Mouse (Mus musculus): Measurements from ENCODE around the gene Ldlrap1. TPM values are rescaled to one million over a fixed set of nuclear protein-coding genes. Genes with fewer than 3 reads are reported as not detected.

Gene Ldlrap1
- polyA plus RNA-seq, 1 experiment from 2014 or later = 4.9 TPM

DNA sequence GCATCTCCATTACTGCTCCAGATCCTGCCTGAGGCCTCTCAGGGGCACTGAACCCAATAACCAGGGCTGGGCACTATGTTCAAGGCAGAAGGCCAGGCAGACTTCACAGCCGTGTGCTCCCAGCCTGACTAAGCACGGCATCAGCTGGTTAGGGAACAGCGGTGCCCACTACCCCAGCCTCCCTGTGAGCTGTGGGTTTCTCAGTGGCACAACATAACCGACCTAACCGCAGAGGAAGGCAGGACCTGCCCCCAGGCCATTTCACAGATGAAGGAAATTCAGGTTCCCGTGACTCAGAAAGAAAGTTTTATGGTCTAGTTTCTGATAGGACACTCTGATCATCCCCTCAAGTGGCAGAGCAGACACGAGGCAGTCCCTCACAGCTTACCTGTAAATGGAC, 10.9 kb downstream of the Ldlrap1 start:
- Histone ChIP-seq H3K27ac (replicated peaks) (no peak overlapping the region), H3K36me3 (no peaks in the 10 kb centered on the region), H3K4me1 (replicated peaks) (peaks cover 29% of the 10 kb centered on the region), H3K9ac (no peak overlapping the region), H3K4me2 (no peak overlapping the region), H3K27me3 (no peaks in the 10 kb centered on the region; the same call in 1 of the 2 replicates), H3K9me3 (no peaks in the 10 kb centered on the region), H3K4me3 (no peak overlapping the region)
- 74% methylated on average over 7 of the region's 7 CpGs for WGBS
- ATAC-seq (ENCODE audit: low read depth) = no peak

DNA sequence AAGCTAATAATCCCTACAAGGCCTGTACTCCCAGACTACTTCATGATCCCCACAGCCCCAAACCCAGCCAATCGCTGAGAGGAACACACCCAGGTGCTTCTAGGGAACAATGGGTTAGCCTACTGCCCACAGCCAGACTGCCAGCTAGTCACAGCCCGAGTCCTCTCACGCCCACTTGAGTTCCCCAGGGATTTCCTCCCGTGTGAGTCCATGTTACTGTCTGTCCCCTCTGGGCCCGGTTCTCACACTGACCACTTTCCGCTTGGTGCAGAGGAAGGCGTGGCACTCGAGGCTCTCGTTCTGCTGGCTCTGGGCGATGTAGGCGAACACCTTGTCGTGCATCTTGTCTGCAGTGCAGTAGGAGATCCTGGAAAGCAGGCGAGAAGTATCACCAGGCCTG, 12.9 kb downstream of the Ldlrap1 start:
- 83% methylated on average over 13 of the region's 13 CpGs for WGBS
- Histone ChIP-seq H3K27me3 (no peaks in the 10 kb centered on the region; the same call in 1 of the 2 replicates), H3K36me3 (no peaks in the 10 kb centered on the region), H3K9ac (no peak overlapping the region), H3K9me3 (no peaks in the 10 kb centered on the region), H3K4me2 (no peak overlapping the region), H3K4me3 (no peak overlapping the region), H3K4me1 (replicated peaks) (peaks cover 32% of the 10 kb centered on the region), H3K27ac (replicated peaks) (no peak overlapping the region)
- ATAC-seq (ENCODE audit: low read depth) = no peak

DNA sequence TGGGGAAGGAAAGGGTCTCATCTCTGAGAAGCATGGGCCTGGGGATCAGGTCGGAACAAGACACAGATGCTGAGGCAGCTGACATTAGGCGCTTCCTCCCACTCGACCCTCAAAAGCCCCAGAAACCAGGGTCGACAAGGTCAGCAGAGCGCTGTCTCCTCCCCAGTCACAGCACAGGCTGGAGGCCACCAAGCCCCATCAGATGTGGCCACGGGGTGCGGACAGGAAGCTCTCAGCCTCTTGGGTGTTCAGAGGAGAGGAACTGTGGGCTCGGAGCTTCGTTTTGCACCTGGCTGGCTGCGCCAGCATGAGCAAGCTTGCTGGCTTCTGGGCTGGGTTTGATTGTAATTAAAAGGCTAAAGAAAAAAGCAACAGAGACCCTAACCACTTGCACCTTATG, 13.5 kb downstream of the Ldlrap1 start:
- H3K36me3 ChIP-seq = no peaks in the 10 kb centered on the region
- H3K4me3 ChIP-seq = no peak overlapping the region
- no peak for ATAC-seq (ENCODE audit: low read depth)
- 57% methylated on average over 10 of the region's 10 CpGs for WGBS
- H3K9ac ChIP-seq = no peak overlapping the region
- H3K9me3 ChIP-seq = no peaks in the 10 kb centered on the region
- H3K4me2 ChIP-seq = no peak overlapping the region
- peak overlapping the region; percentile 59 for H3K27ac ChIP-seq (replicated peaks)
- H3K4me1 ChIP-seq (replicated peaks) = peaks cover 32% of the 10 kb centered on the region
- H3K27me3 ChIP-seq = no peaks in the 10 kb centered on the region; the same call in 1 of the 2 replicates

DNA sequence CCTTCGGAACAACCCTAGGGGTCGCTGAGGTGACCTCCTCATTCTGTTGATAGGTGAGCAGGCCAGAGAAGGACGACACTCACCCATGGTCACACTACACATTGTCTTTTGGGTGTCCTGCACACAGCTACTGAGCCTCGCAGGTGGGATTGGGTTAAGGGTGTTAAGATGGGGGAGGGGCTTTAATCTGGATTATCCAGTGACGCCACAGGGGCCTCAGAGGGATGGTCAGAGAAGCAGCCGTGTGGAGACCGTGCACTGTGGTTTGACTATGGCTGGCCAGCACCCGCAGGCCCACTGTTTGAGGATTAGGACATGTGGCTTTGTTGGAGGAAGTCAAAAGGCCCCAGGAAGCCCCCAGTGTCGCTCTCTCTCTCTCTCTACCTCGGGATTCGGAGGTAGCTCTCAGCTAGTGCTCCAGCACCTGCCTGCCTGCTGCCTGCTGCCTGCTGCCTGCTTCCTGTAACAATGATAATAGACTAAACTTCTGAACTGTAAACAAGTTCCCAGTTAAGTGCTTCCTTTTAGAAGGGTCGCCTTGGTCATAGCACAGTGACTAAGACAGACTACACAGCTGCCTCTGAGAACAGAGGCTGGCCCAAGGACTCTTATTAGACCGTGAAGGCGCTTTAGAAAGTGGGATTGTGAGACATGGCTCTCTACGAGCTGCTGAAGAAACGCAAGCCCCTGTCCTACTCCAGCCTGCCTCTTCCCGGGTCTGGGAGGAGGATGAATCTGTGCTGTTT, 14.1 kb downstream of the Ldlrap1 start:
- Histone ChIP-seq H3K9ac (no peak overlapping the region), H3K36me3 (no peaks in the 10 kb centered on the region), H3K4me2 (no peak overlapping the region), H3K4me1 (replicated peaks) (peaks cover 32% of the 10 kb centered on the region), H3K27ac (replicated peaks) (peak overlapping the region; percentile 59), H3K9me3 (no peaks in the 10 kb centered on the region), H3K27me3 (no peaks in the 10 kb centered on the region; the same call in 1 of the 2 replicates), H3K4me3 (no peak overlapping the region)
- ATAC-seq (ENCODE audit: low read depth) = no peak
- WGBS = 37% methylated on average over 17 of the region's 17 CpGs

DNA sequence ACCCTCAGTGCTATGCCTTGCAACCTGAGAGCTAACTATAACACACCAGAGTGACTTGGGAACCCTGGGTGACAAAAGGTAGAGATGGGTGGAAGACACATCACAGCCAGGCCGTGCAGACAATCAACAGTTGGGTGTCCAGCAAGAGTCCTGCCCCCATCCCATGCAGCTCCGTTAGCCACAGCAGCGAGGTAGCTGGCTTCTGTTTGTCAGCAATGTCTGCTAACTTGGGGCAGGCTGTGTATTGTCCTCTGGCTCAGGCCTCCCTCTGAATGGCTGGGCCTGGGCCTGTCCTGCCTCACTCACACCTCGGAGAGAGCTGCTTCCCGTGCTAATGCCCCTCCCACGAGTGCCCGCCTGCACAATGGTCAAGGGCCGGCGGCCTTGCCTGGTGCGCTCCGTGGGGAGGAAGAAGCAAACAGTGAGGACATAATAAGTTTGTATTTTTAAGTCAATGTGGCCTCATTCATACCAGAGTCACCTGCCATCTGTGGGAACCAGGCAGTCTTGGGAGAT, 14.9 kb downstream of the Ldlrap1 start:
- H3K27me3 ChIP-seq = no peaks in the 10 kb centered on the region; the same call in 1 of the 2 replicates
- peak overlapping the region; percentile 59; the same call in 1 of the 2 replicates for H3K27ac ChIP-seq (replicated peaks)
- no peak overlapping the region for H3K4me2 ChIP-seq
- H3K9me3 ChIP-seq = no peaks in the 10 kb centered on the region
- H3K4me3 ChIP-seq = no peak overlapping the region
- H3K4me1 ChIP-seq (replicated peaks) = peaks cover 32% of the 10 kb centered on the region
- H3K9ac ChIP-seq = no peak overlapping the region
- ATAC-seq (ENCODE audit: low read depth) = no peak
- WGBS = 55% methylated on average over 11 of the region's 11 CpGs
- no peaks in the 10 kb centered on the region for H3K36me3 ChIP-seq

DNA sequence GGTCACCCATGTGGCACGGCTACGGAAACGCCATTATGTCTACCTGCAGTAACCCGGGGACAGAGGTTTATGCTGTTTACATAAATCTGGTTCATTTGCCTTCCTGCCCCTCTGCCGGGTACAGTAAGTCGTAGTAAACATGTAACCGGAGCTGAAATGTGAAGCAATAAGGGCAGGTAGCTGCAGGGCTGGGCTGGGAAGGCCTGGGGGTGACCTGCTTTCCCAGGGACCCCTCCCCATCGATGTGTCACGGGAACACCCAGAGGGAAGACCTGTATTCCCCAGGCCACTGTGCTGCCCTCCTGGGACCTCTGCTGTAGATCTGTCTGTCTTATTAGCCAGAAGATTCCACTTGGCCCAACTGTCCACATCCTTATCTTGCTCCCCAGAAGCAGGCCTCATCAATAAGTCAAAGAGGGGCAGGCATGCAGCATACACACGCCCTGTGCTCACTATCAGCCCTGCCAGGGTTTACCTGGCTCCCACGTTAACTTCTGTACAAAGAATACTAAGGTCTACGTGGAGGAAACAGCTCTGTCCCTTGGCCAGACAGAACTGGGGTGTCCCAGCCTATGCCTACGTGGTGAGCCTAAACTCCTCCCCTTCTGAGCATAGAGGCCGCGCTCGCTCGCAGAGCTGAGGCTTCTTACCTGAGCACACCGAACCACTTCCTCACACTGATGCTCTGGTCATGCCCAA, 16.0 kb downstream of the Ldlrap1 start:
- Histone ChIP-seq H3K4me1 (replicated peaks) (peaks cover 32% of the 10 kb centered on the region), H3K27me3 (no peaks in the 10 kb centered on the region; the same call in 1 of the 2 replicates), H3K9me3 (no peaks in the 10 kb centered on the region), H3K27ac (replicated peaks) (no peak overlapping the region), H3K4me2 (no peak overlapping the region), H3K36me3 (no peaks in the 10 kb centered on the region), H3K9ac (no peak overlapping the region), H3K4me3 (no peak overlapping the region)
- 78% methylated on average over 18 of the region's 18 CpGs for WGBS
- ATAC-seq (ENCODE audit: low read depth) = no peak

DNA sequence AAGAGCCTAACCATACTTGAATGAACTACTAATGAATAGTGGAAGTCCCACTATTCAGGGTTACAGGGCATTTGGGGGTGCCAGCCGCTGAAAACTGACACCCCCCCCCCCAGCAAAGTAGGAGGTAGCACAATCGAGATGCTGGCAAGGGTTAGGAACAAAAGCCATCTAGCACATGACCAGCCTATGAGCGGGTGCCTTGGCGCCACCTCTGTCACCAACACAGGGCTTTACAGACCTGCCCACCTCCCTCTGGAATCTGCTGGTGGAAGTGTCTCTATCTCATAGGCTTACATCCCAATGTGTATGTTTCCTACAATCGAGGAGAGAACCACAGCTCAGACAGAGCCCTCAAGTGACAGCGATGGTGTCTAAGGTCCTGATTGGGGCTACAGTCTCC, 17.0 kb downstream of the Ldlrap1 start:
- H3K4me2 ChIP-seq = no peak overlapping the region
- WGBS = 83% methylated on average over 6 of the region's 6 CpGs
- H3K9me3 ChIP-seq = no peaks in the 10 kb centered on the region
- ATAC-seq (ENCODE audit: low read depth) = no peak
- H3K27ac ChIP-seq (replicated peaks) = no peak overlapping the region
- peaks cover 32% of the 10 kb centered on the region for H3K4me1 ChIP-seq (replicated peaks)
- no peaks in the 10 kb centered on the region; the same call in 1 of the 2 replicates for H3K27me3 ChIP-seq
- no peaks in the 10 kb centered on the region for H3K36me3 ChIP-seq
- no peak overlapping the region for H3K9ac ChIP-seq
- H3K4me3 ChIP-seq = no peak overlapping the region

DNA sequence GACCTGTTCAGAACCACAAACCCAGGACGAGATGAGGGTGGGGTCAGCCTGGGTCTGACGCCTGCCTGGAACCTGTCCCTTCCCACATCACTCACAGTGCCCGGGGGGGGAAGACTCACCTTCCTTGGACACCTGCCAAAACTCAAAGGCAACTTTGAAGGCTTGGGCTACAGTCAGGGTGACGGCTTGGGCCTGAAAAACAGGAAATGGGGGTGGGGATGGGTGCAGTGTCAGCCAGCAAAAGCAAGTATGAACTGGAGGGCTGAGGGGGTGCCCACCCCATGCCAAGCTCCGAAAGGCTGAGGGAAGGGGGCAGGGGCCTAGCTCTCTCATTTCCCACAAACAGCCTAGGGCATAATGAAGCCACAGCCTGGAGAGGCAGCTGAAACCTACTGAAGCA, 17.6 kb downstream of the Ldlrap1 start:
- Histone ChIP-seq H3K4me1 (replicated peaks) (peaks cover 32% of the 10 kb centered on the region), H3K27ac (replicated peaks) (no peak overlapping the region), H3K36me3 (no peaks in the 10 kb centered on the region), H3K4me2 (no peak overlapping the region), H3K9ac (no peak overlapping the region), H3K9me3 (no peaks in the 10 kb centered on the region), H3K27me3 (no peaks in the 10 kb centered on the region; the same call in 1 of the 2 replicates), H3K4me3 (no peak overlapping the region)
- 84% methylated on average over 5 of the region's 5 CpGs for WGBS
- no peak for ATAC-seq (ENCODE audit: low read depth)

DNA sequence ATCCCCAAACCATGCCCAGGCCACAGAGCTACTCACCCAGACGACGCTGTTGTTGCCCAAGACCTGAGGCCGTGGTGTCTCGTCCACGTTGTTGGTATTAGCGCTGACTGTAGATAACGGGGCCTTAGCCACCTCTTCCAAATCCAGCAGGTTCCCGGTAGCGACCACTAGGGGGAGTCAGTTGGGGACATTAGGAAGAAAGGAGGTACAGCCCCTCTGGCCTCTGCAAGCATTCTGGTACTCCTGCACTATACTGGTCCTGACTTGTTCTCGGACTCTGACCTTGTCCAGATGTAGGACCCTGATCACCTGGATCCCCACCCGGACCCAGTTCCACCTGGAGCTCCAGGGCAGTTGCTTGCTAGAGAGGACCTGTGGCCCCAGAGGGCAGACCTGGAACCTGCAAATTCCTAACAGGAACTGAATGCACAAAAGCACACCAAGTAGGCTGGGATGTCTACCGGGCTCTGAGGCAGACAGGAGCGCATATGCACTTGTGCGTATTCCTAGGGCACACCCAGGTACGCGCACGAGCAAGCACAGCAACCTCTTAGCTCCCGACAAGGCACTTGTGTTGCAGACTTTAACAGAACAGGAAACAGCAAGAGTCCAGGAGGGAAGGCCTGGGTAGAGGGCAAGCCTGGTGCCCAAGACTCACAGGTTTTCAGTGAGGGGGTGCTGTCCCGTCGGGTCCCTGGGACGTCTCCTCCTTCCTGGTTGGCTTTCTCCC, 18.4 kb downstream of the Ldlrap1 start:
- no peaks in the 10 kb centered on the region for H3K36me3 ChIP-seq
- H3K4me3 ChIP-seq = no peak overlapping the region
- peaks cover 26% of the 10 kb centered on the region for H3K4me1 ChIP-seq (replicated peaks)
- H3K9me3 ChIP-seq = no peaks in the 10 kb centered on the region
- no peak overlapping the region for H3K4me2 ChIP-seq
- WGBS = 67% methylated on average over 21 of the region's 21 CpGs
- no peaks in the 10 kb centered on the region; the same call in 1 of the 2 replicates for H3K27me3 ChIP-seq
- no peak overlapping the region for H3K9ac ChIP-seq
- no peak for ATAC-seq (ENCODE audit: low read depth)
- no peak overlapping the region for H3K27ac ChIP-seq (replicated peaks)

DNA sequence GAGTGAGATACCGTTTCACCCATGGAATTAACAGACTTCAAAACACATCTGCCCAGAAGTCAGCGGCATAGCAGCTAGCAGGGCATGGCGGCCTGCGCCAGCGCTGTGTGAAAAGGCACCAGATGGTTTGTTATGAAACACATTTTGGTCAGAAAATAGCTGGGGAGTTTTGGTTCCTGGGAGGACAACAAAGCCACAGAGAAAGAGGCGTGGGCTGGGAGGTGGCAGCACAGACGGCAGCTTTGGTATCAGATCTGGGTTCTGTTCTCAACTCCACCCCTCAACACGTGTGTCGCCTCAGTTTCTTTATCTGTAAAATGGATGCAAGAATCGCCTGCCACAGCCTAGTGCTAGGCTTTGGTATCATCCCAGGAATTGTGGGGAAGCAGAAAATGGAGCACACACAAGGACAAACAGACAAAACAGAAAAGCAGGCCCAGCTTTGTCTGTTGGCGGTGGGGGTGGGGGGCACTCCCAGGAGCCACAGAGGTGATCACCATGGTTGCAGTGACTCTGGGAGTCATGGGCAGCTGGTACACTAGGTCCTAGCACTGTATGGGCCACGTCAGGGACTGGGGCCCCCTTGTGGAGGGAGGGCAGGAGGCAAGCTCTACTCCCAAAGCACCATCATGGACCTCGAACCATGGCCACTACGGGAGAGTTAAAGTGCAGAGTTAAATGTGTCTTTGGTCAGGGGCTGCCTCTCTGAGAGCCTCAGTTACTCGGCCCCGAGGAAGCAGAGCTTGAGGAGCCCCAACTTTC, 21.7 kb downstream of the Ldlrap1 start:
- H3K4me1 ChIP-seq (replicated peaks) = peaks cover 15% of the 10 kb centered on the region
- H3K27ac ChIP-seq (replicated peaks) = no peak overlapping the region
- ATAC-seq (ENCODE audit: low read depth) = no peak
- WGBS = 77% methylated on average over 16 of the region's 16 CpGs
- H3K36me3 ChIP-seq = no peaks in the 10 kb centered on the region
- no peak overlapping the region for H3K9ac ChIP-seq
- no peaks in the 10 kb centered on the region for H3K27me3 ChIP-seq
- no peak overlapping the region for H3K4me2 ChIP-seq
- no peaks in the 10 kb centered on the region for H3K9me3 ChIP-seq
- no peak overlapping the region for H3K4me3 ChIP-seq

DNA sequence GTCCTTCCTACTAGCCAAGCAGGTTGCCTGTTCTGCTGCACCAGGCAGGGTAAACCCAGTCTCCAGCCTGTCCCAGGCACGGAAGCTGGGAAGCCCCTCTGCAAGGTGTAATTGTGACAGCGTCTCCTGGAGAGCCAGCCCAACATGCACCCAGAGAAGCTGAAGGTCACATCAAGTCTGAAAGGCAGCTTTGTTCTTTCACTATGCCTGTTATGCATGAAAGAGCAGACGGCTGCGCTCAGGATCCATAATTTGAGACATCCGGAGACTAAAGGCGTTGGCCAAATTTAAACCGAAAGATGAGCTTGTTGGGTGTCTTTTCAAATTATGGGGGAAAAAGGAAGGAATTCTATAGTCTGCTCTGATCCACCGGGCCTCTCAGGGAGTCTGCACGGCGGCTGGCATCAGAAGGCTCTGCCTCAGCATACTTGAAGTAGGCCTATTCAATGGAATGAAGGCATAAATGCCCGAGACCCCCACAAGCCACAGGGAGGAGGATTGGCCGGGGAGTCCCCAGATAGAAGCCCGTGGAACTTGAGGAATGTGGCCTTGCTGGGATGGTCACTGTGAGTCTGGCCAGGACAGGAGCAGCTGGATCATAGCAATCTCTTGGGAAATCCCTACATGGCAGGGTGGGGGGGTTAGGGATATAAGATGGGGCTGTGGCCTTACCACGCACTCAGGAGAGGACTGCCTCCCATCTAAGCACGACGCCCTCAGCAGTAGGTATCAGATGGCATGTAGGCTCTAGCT, 23.8 kb downstream of the Ldlrap1 start:
- no peak overlapping the region for H3K9ac ChIP-seq
- H3K27ac ChIP-seq (replicated peaks) = no peak overlapping the region
- H3K4me1 ChIP-seq (replicated peaks) = peaks cover 8% of the 10 kb centered on the region
- H3K4me3 ChIP-seq = no peak overlapping the region
- H3K9me3 ChIP-seq = no peaks in the 10 kb centered on the region
- 62% methylated on average over 16 of the region's 16 CpGs for whole genome bisulfite sequencing
- no peaks in the 10 kb centered on the region for H3K27me3 ChIP-seq
- no peak for ATAC-seq (ENCODE audit: low read depth)
- no peaks in the 10 kb centered on the region for H3K36me3 ChIP-seq
- H3K4me2 ChIP-seq = no peak overlapping the region

Data from neural tube, embryonic 13.5 days (tissue).